Mouse (Mus musculus) layer of hippocampus, adult 11-12 months (tissue): Measurements from ENCODE around the gene Srd5a3.
A peak's percentile ranks its signal among the peaks of the same experiment; 100 is the strongest.
"Not testable (repeated sequence)": the region's sequence is repeated elsewhere in the genome, so short reads cannot be mapped to it uniquely, and the experiment has no call there.

Experiments
- DNase-seq: peaks from one replicate; pipeline ENCODE4 v3.0.0; 2022; ENCODE audit warnings: low spot score

The Srd5a3 gene

DNA sequence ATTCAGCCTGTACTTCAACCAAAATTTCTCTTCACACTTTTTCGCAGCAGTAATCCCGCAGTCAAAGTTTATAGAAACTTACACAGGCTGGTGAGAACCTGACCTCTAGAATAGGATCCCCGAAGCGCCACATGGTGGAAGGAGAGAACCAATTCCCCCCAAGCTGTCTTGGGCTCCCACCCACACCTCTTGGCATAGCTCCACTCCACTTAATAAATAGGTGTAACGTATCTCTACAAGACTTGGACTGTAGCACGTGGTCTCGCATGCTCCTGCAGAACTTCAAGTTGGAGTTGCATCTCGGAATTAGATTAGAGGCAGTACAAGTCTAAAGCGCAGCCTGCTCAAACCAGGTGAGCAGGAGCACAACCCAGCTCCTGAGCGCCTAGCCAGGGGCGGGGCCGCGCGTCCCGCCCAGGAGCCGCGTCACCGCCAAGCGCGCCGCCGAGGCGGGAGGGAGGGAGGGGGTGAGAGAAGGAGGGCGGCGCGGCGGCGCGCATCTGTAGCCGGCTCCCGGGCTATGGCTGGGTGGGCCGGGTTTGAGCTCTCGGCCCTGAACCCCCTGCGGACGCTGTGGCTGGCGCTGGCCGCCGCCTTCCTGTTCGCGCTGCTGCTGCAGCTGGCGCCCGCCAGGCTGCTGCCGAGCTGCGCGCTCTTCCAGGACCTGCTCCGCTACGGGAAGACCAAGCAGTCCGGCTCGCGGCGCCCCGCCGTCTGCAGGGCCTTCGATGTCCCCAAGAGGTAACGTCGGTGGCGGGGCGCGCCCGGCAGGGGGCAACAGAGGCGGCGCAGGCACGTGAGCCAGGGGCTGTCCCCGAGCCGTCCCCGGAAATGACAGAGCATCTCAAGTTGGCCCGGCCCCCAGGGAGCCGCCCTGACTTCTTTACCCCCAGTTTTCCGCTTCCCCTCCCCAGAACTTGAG lies at the start of gene Srd5a3:
Gene Srd5a3 (plus strand): TSS at position 464 of the 922 bp plus-strand sequence.
- DNase-seq, result peak; percentile 96

GRCm38 (mm10) chr5:76103809-76104208 lies 36.3 kb upstream of the Srd5a3 start:
- not testable (repeated sequence) for DNase-seq

DNA sequence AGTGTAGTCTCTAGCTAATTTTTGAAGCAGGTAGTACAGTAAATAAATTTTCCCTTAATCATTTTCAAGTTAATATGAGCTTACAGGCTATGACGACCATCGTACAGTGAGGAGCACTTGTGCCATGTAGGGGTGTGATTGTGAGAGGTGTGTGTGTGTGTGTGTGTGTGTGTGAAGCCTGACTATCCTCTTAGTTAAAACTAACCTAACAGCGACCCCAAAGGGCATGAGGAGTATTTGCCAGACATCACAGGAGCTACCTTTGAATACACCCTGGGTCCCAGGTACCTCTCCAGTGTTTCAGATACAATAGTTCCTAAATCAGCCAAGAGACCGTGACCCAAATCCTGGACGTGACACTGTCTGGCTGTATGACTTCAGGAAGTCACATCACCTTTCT lies 32.8 kb upstream of the Srd5a3 start:
- no peak for DNase-seq

DNA sequence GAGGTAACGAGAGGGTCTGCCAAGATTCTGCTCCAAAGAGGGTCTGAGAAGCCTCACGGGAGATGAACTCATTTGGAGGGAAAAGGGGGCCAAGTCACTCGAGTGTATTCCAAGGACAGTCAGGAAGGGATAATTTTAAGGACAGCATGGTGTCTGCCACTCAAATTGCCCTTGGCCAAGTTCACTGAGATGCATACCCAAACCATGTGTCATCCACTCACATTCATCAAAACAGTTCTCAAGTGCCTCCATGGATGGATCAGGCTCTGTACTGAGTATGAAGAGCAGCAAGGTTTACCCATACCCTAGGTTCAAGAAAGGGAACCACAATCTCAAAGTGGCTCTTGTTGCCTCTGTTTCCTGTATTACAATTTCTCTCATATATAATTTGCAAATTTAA lies 31.6 kb upstream of the Srd5a3 start:
- DNase-seq, result no peak

GRCm38 (mm10) chr5:76111173-76111572 lies 28.9 kb upstream of the Srd5a3 start:
- DNase-seq, result no peak

GRCm38 (mm10) chr5:76112016-76112415 lies 28.1 kb upstream of the Srd5a3 start:
- no peak for DNase-seq

DNA sequence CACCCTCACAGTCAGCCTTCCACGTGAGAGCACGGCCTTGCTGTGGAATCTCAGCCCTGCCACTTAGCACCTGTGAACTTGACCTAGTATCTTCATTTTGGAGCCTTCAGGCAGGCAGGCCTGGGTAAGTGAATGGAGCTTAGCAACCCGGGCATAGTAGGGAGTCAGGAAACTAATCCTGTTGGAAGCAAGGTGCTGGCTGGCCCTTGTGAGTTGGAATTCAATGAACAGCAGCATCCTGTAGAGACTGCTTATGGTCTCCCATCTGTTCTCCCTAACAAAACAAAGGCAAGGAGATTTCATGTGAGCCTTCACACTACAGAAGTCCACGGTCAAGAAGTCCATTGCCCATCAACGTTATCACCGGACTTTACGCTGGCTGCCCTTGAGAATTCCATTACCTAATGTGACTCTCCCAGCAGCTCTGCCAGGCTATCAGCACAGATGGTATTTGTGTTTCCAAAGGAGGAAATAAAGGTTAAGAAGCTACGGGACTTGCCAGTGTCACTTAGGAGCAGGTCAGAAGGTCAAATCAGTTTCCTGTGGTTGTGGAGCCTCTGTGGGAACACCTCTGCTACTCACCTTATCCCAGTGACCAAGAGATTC lies 24.5 kb upstream of the Srd5a3 start:
- no peak for DNase-seq

GRCm38 (mm10) chr5:76118441-76118840 lies 21.6 kb upstream of the Srd5a3 start:
- DNase-seq, result peak; percentile 79

DNA sequence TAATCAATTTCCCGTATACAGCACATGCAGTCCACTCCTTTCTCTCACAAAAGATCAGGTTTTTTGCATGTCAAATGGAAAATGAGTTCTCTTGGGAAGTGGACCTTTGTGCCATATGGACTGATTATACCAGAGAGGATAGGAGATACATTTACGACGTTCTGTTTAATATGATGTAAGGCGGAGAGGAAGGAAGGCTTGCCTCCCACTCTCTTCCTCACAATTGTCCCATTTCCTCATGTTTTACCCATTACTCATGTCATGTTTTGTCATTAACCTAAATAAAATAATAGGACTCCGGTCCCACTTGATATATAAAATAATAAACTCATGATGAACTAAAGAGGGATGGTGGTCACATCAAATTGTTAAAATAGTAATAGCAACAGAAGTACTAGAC lies 19.4 kb upstream of the Srd5a3 start:
- no peak for DNase-seq

GRCm38 (mm10) chr5:76127584-76128316 lies 12.3 kb upstream of the Srd5a3 start:
- DNase-seq, result no peak

DNA sequence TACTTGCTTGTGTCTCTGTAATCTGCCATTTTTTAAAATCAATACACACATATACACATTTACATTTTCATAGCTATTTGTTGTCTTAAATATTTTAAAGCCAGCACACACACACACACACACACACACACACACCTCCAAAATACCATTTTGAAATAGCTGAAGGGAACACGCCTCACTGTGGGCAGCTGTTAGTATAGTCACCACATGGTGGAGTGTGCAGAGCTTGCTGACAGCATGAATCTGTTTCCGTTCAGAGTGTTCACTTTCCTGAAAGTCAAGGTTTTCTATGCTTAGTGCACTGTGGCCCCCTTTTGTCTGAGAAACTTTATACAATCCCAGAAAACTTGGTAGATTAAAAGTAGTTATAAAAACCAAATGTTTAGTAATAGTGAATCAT lies 9.8 kb upstream of the Srd5a3 start:
- DNase-seq, result peak; percentile 24

DNA sequence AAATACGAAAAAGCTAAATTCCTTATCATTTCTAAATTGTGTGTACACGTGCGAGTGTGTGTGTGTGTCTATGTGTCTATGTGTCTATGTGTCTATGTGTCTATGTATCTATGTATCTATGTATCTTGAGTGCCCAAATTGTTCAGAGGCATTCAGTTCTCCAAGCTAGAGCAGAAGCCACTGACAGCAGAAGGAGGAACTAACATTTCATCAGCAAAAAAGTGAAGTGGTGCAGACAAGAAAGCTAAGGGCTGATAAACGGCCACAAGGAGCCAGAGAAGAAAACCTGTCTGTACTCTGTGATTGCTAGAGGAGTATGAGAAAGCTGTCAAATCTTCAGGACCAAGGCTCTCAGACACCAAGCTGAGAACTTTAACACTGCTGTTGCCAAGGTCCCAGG lies 8.1 kb upstream of the Srd5a3 start:
- no peak for DNase-seq

DNA sequence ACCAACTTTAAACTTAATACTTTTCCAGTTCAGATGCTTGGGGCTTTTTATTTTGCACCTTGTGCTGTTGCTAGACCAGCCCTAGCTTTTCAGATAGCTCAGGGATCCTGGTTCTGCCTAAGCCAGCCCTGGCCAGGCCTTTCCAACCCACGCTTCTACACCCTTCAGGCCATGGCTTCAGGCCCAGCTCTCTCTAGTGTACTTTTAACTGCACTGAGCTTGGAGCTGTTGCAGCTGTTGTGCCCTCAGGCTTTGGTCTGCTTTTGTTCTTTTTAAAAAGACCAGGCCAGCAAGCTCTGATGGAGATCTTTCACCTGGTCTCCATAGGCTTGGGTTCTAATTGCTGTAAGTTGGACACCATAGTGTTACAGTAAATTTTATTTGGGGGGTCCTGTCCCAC lies 4.4 kb upstream of the Srd5a3 start:
- no peak for DNase-seq

GRCm38 (mm10) chr5:76136271-76136670 lies 3.8 kb upstream of the Srd5a3 start:
- no peak for DNase-seq

- no peak for DNase-seq
Observed at GRCm38 (mm10) chr5:76137586-76137985, 2.5 kb upstream of the Srd5a3 start.

- no peak for DNase-seq
Observed at GRCm38 (mm10) chr5:76138071-76138470, 2.0 kb upstream of the Srd5a3 start.

DNA sequence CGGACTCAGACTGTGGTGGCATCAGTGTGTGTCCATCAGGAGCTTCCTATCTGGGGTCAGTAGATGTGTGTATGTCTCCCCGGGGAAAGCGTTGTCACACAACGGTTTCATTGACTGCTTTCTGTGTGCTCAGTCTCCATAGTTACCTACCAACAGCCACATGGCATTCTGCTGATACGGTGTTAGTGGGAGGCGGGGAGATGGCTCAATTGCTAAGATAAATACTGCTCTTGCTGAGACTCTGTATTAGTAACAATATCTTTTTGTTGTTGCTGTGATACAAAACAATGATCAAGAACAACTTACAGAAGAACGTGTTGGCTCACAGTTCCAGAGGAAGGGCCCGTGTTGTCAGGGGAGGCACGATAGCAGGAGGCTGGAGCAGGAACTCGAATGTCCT lies 1.6 kb upstream of the Srd5a3 start:
- peak; percentile 12 for DNase-seq

DNA sequence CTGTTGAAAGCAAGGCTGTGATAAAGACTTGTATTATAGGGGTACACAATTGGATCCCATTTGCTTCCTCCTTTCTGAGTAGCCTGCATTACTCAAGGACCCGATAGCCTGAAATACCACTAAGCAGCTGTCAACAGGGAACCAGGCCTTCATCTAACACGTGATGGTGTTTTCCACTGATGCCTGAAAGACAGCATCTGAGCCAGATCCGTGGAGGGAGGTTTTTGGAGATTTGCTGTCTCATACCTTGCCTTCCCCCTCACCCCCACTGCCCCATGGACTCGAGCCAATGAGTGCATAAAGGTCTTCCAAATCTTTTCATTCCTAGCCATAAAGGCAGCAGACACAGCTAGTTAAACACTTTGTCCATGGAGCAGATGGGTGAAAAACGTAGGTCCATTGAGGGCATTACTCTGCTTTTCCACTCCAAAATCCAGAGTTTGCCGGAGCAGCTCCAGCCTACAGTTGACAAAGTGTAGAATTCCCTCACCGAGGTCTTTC lies 850 bp upstream of the Srd5a3 start:
- DNase-seq, result peak; percentile 17

DNA sequence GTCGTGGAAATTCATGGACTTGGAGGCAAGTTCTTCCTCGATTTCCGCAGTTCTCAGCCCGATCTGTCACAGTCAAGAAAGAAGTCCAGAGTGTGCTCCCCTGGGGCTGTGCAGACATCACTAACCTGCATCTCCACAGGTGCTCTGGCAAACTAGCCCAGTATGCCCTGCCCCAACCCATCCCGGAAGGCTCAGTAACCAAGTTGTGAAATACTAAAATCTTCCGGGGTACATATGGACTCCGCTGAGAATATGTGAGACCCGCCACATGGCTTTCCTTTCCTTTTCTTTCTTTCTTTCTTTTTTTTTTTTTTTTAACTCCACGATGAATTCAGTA lies 627 bp downstream of the Srd5a3 start:
- no peak for DNase-seq

DNA sequence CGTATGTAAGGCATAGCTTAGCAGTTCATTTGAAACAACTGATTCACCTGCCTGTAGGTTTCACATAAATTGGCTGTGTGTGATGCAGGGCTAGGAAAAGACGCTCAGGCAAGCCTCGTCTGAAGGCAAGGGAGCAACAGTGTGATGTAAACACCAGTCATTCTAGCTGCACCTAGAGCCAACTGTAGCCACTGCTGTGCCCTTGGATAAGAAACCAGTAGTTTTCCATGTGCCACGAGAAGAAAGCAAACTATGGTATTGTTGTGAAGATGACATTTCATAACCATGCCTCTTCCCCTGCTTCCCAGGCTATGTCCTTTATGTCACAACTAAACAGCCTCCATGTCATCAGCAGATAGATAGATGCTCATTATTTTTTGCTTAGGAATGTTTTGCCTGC lies 3.3 kb downstream of the Srd5a3 start:
- DNase-seq, result no peak

DNA sequence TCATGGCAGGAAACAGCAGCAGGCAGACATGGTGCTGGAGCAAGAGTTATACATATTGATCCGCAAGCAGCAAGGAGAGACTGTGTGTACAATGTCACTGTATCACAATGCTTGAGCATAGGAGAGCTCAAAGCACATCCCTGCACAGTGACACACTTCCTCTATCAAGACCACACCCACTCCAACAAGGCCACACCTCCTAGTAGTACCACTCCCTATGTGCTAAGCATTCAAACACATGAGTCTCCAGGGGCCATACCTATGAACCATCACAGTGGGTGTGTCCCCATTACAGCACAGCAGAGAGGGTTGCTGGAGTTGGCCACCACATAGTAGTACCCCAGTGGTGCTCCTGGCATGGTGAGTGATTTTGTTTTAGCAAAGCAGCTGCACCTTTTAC lies 6.3 kb downstream of the Srd5a3 start:
- no peak for DNase-seq

DNA sequence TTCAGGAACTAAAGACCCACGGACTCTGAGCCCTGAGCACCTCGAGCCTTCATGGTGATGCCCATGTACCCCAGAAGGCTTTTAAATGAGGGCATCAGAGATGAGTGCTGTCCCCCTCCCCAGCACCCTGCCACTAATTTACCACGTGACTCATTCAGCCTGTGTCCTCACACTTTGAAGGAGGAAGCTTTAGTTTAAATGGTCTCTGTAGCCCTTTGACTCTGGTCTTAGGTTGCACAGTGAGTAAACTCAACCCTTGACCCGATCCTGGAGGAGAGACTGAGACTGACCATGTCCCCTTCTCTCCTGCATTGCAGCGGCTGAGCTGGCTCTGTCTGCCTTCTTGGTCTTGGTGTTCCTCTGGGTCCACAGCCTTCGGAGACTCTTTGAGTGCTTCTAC lies 9.4 kb downstream of the Srd5a3 start:
- no peak for DNase-seq

GRCm38 (mm10) chr5:76152956-76153355 lies 12.9 kb downstream of the Srd5a3 start:
- DNase-seq, result no peak
